Comparison of ENCODE assay signal across 10 mouse cellular contexts in the genomic region with DNA sequence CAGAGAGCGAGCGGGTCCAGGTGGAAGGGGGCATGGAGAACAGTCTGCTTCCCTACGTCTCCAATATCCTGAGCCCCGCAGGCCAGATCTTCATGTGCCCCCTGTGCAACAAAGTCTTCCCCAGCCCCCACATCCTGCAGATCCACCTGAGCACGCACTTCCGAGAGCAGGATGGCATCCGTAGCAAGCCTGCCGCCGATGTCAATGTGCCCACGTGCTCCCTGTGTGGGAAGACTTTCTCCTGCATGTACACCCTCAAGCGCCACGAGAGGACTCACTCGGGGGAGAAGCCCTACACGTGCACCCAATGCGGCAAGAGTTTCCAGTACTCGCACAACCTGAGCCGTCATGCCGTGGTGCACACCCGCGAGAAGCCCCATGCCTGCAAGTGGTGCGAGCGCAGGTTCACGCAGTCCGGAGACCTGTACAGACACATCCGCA. TPM values are rescaled to one million over a fixed set of nuclear protein-coding genes. Genes with fewer than 3 reads are reported as not detected.
DNase-seq lines count a peak whose midpoint lies in the region; ATAC-seq lines count a peak whose summit lies in the region.
"Had no signal": no experiment of that assay in that cellular context is flagged by ENCODE, and none has a peak within 500 bp of the region (broad histone marks: within the 10 kb centered on the region; RNA-seq: fewer than 3 reads in every experiment).

No protein-coding gene starts in this region.

- peak overlapping the region; percentile 18 for H3K4me2 ChIP-seq in embryonic facial prominence, embryonic 13.5 days

- peak; percentile 50 to 66 for DNase-seq in right cerebral cortex, postnatal 10 days (ENCODE audit: low spot score in 2 of 2)
- no peak for DNase-seq in right cerebral cortex, adult 2 months (ENCODE audit: low spot score in 2 of 2)
- no peak for DNase-seq in limb, embryonic 10.5 days (ENCODE audit: low spot score)
- no peak for DNase-seq in adipocyte (ENCODE audit: low spot score)
- no peak for DNase-seq in T-cell, adult 2 months (ENCODE audit: low spot score)
- DNase-seq in thymus, postnatal 14 days, result no peak
- DNase-seq: gastrocnemius, postnatal 10 days had no signal

- H3K36me3 ChIP-seq in embryonic facial prominence, embryonic 13.5 days, result peaks cover 14% of the 10 kb centered on the region
- H3K36me3 ChIP-seq in limb, embryonic 10.5 days, result peaks cover 22% of the 10 kb centered on the region

- no peak; the same call in 1 of the 2 replicates for ATAC-seq in embryonic facial prominence, embryonic 13.5 days (ENCODE audit: insufficient number of reproducible peaks, insufficient read depth, low FRiP score, low TSS enrichment, low read depth)

- 82% methylated on average over 25 of the region's 25 CpGs for WGBS in embryonic facial prominence, embryonic 13.5 days
- 96% methylated on average over 25 of the region's 25 CpGs for WGBS in limb, embryonic 10.5 days

- H3K9me3 ChIP-seq in embryonic facial prominence, embryonic 13.5 days, result no peaks in the 10 kb centered on the region
- no peaks in the 10 kb centered on the region for H3K9me3 ChIP-seq in limb, embryonic 10.5 days (replicated peaks)
- H3K9me3 ChIP-seq: G1E had no signal

- H3K27ac ChIP-seq in embryonic facial prominence, embryonic 13.5 days, result no peak overlapping the region
- peak overlapping the region; percentile 14; the same call in 1 of the 2 replicates for H3K27ac ChIP-seq in limb, embryonic 10.5 days
- H3K27ac ChIP-seq: kidney, postnatal 0 days had no signal

- no peak overlapping the region for H3K4me3 ChIP-seq in embryonic facial prominence, embryonic 13.5 days
- no peak overlapping the region for H3K4me3 ChIP-seq in limb, embryonic 10.5 days

- H3K4me1 ChIP-seq in embryonic facial prominence, embryonic 13.5 days, result peaks cover 53% of the 10 kb centered on the region
- peaks cover 47% of the 10 kb centered on the region for H3K4me1 ChIP-seq in limb, embryonic 10.5 days

- peaks cover 5% of the 10 kb centered on the region; the same call in 1 of the 2 replicates for H3K27me3 ChIP-seq in embryonic facial prominence, embryonic 13.5 days
- H3K27me3 ChIP-seq in limb, embryonic 10.5 days (ENCODE audit: low read depth, poor library complexity, severe bottlenecking), result no peaks in the 10 kb centered on the region

- no peak overlapping the region for H3K9ac ChIP-seq in embryonic facial prominence, embryonic 13.5 days

RNA-seq across cellular contexts. Expression of gene Zbtb18, which starts 6.0 kb away (rescaled TPM):
- 2.5 and 3.9 TPM in 2 replicates for polyA plus RNA-seq in embryonic facial prominence, embryonic 13.5 days (2015; fragmentation: Nextera tagmentation; extraction: Ambion mirVana)
- polyA plus RNA-seq in limb, embryonic 10.5 days (2016; fragmentation: Nextera tagmentation; extraction: Ambion mirVana), result 0.99 and 1.0 TPM in 2 replicates

Comparison
In these comparisons a context has a peak if more than half of its experiments do, and no peak if none do; other contexts are left out.
1. DNase-seq: peak in right cerebral cortex, postnatal 10 days (2 of 2); none in right cerebral cortex, adult 2 months (0 of 2), limb, embryonic 10.5 days (single experiment), adipocyte (single experiment), T-cell, adult 2 months (single experiment) and thymus, postnatal 14 days (single experiment).